Mouse (Mus musculus) embryonic facial prominence, embryonic 12.5 days (tissue): ENCODE data around the gene Atp6v0b. TPM values are rescaled to one million over a fixed set of nuclear protein-coding genes. Genes with fewer than 3 reads are reported as not detected.

Source experiments
- ATAC-seq: fragments of 200-750 bp; cut with Nextera tagmentation; 2 replicates; pipeline ENCODE4 v1.8.0; 2017; ENCODE audit not compliant: insufficient number of reproducible peaks, insufficient read depth, low FRiP score, low TSS enrichment
- H3K27ac ChIP-seq: fragments of 300-500 bp; sonication (generic); 2 replicates; pipeline ENCODE4 v1.5.1; 2016; ENCODE audit warnings: mild to moderate bottlenecking
- H3K27me3 ChIP-seq: fragments of 300-500 bp; sonication (generic); 2 replicates; pipeline ENCODE4 v1.6.1; 2016; ENCODE audit warnings: mild to moderate bottlenecking, moderate library complexity
- H3K36me3 ChIP-seq: fragments of 300-500 bp; sonication (generic); 2 replicates; pipeline ENCODE4 v1.6.1; 2016; ENCODE audit warnings: mild to moderate bottlenecking
- H3K4me1 ChIP-seq: fragments of 300-500 bp; sonication (generic); 2 replicates; pipeline ENCODE4 v1.6.1; 2016
- H3K4me2 ChIP-seq: fragments of 300-500 bp; sonication (generic); replicated peaks from 2 replicates; pipeline ENCODE4 v1.6.1; 2016; ENCODE audit warnings: mild to moderate bottlenecking, moderate library complexity
- H3K4me3 ChIP-seq: fragments of 300-500 bp; sonication (generic); 2 replicates; pipeline ENCODE4 v1.5.1; 2016; ENCODE audit warnings: mild to moderate bottlenecking
- H3K9ac ChIP-seq: fragments of 300-500 bp; sonication (generic); 2 replicates; pipeline ENCODE4 v1.6.1; 2016; ENCODE audit warnings: mild to moderate bottlenecking, moderate library complexity
- H3K9me3 ChIP-seq: fragments of 300-500 bp; sonication (generic); 2 replicates; pipeline ENCODE4 v1.6.1; 2016; ENCODE audit warnings: mild to moderate bottlenecking, moderate library complexity
- WGBS: fragments of 180-500 bp; shearing (Covaris S2); methylation state at CpG from one replicate; pipeline ENCODE4 v1.1.7; 2016; 5-methylcytosine and 5-hydroxymethylcytosine counted together
- polyA plus RNA-seq: library from polyadenylated mRNA; unstranded; fragments of >200 nt; fragmentation: Nextera tagmentation; extraction: Ambion mirVana; gene quantifications from 2 replicates; pipeline ENCODE4 v1.2.1, GENCODE M21; 2016

Atp6v0b gene
- polyA plus RNA-seq = 181 and 194 TPM in 2 replicates

DNA sequence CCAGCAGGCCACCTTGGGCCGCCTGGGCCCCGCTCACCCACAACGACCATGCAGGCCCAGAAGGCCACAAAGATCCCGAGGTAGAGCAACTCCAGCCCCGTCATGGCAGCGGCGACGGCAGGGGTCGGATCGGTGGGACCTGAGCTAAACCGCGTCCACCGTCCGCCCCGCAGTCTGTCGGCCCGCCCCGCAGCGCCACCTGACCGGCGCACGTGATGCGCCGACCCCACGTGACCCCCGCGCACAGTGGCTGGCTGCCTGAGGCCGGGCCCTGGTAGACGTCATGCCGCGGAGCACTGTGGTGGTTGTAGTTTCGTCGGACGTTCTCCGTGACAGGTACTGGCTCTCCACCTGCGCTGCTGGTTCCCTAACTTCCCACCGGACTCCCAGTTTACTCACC lies at the start of gene Atp6v0b:
Gene Atp6v0b, minus strand, starts transcription at position 201 of the 400 bp plus-strand sequence.
- peaks cover 30% of the 10 kb centered on the region for H3K36me3 ChIP-seq
- peaks cover 32% of the 10 kb centered on the region for H3K4me1 ChIP-seq
- peak within 1 kb of the TSS; percentile 96 for H3K4me2 ChIP-seq
- H3K27me3 ChIP-seq = no peaks in the 10 kb centered on the region
- H3K9me3 ChIP-seq = no peaks in the 10 kb centered on the region
- H3K27ac ChIP-seq = no peak within 1 kb of the TSS
- under 1% methylated on average over 35 of the region's 37 CpGs for WGBS
- ATAC-seq = peak; percentile 84
- H3K9ac ChIP-seq = peak within 1 kb of the TSS; percentile 80
- peak within 1 kb of the TSS; percentile 90 for H3K4me3 ChIP-seq

DNA sequence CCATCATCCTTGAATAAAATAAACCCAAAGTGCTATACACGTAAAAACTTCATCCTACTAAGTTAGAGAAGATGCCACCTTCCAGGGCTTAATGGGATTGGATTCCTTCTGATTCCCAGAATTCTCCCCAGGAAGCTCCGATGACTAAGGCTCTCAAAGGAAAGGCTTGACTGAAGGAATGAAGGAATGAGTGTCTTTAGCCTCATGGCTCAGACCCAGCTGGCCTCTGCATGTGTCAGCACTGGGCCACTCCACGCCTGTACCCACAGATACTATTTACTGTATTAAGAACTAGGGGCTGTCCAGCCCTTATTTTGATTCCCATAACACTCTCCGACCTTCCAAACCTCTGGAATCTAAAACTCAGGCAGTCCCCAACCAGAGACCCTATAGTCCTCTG lies 46.9 kb upstream of the Atp6v0b start:
- Histone ChIP-seq H3K4me3 (no peak overlapping the region), H3K4me2 (no peak overlapping the region), H3K27ac (no peak overlapping the region), H3K9ac (no peak overlapping the region), H3K9me3 (no peaks in the 10 kb centered on the region), H3K27me3 (peaks cover 9% of the 10 kb centered on the region; the same call in 1 of the 2 replicates), H3K4me1 (peaks cover 8% of the 10 kb centered on the region), H3K36me3 (peaks cover 7% of the 10 kb centered on the region; the same call in 1 of the 2 replicates)
- ATAC-seq = no peak
- WGBS = 88% methylated on average over 4 of the region's 4 CpGs

- no peak overlapping the region for H3K4me3 ChIP-seq
- WGBS = 82% methylated on average over 5 of the region's 5 CpGs
- H3K36me3 ChIP-seq = peaks cover 7% of the 10 kb centered on the region; the same call in 1 of the 2 replicates
- ATAC-seq = no peak
- H3K27ac ChIP-seq = no peak overlapping the region
- H3K9ac ChIP-seq = no peak overlapping the region
- H3K4me1 ChIP-seq = peaks cover 16% of the 10 kb centered on the region
- peaks cover 12% of the 10 kb centered on the region; the same call in 1 of the 2 replicates for H3K27me3 ChIP-seq
- H3K4me2 ChIP-seq = no peak overlapping the region
- H3K9me3 ChIP-seq = no peaks in the 10 kb centered on the region
These were observed 46.1 kb upstream of the Atp6v0b start for GRCm38 (mm10) chr4:117933248-117933647.

GRCm38 (mm10) chr4:117929391-117929881 lies 42.3 kb upstream of the Atp6v0b start, which contains the start of gene Artn:
Gene Artn, minus strand, starts transcription at chr4:117929763.
- Histone ChIP-seq H3K9ac (peak within 1 kb of the TSS; percentile 37), H3K27me3 (peaks cover 50% of the 10 kb centered on the region), H3K27ac (no peak within 1 kb of the TSS; the same call in none of the 2 replicates), H3K4me1 (peaks cover 29% of the 10 kb centered on the region), H3K9me3 (no peaks in the 10 kb centered on the region), H3K4me2 (peak within 1 kb of the TSS; percentile 85), H3K36me3 (no peaks in the 10 kb centered on the region), H3K4me3 (peak within 1 kb of the TSS; percentile 39)
- under 1% methylated on average over 33 of the region's 33 CpGs for WGBS
- peak; percentile 44; the same call in 1 of the 2 replicates for ATAC-seq

DNA sequence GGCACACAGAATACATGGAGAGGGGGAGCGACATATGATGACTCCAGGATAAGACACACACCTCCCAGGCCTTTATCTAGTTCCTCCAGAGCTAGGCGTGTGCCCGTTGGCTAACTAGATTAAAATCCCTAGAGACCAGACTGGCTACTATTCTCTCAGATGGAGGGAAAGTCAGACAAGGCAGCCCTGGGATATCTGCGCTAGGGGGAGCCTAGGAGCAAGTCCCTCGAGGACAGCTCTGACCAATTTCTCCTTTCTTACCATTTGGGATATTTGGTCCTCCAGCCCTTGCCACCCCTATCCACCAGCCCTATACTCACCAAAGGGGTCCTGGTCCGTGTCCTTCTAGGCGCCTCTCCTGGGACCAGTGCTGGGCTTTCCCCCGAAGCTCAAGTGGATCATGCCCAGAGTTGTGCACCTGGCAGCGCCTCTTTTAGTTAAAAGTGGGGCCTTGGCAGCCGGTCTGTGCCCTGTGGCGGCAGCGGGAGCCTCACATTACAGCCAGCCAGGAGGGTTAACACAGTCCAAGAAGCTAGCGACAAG lies 41.6 kb upstream of the Atp6v0b start:
- no peak for ATAC-seq
- H3K9ac ChIP-seq = peak overlapping the region; percentile 37
- peaks cover 29% of the 10 kb centered on the region for H3K4me1 ChIP-seq
- no peak overlapping the region; the same call in none of the 2 replicates for H3K27ac ChIP-seq
- peak overlapping the region; percentile 39 for H3K4me3 ChIP-seq
- no peaks in the 10 kb centered on the region for H3K36me3 ChIP-seq
- peaks cover 50% of the 10 kb centered on the region for H3K27me3 ChIP-seq
- no peaks in the 10 kb centered on the region for H3K9me3 ChIP-seq
- H3K4me2 ChIP-seq = peak overlapping the region; percentile 85
- 1% methylated on average over 13 of the region's 13 CpGs for WGBS

DNA sequence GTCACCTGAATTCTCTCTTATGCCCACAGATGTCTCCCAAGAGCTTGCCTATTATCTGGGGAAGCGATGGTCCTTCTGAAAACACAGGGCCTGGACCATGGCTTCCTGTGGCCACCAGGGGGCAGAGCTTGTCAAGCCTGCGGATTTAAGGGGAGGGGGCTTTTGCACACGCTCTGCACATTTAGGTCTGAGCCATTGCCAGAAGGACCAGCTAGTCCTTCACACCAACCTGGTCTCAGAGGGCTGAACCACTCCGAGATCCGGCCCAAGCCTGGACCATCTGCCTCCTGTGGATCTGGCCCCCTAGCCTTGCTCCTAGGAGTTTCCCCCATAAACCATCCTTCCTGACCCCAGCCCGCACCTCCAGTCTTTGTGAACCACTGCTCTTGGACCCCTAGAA lies 41.1 kb upstream of the Atp6v0b start:
- WGBS = 17% methylated on average over 6 of the region's 6 CpGs
- no peak overlapping the region for H3K27ac ChIP-seq
- no peak for ATAC-seq
- 0 out of 2 replicates have a peak overlapping the region, but pooled peaks have one; percentile 85 for H3K4me2 ChIP-seq
- peaks cover 29% of the 10 kb centered on the region for H3K4me1 ChIP-seq
- H3K4me3 ChIP-seq = no peak overlapping the region
- H3K36me3 ChIP-seq = no peaks in the 10 kb centered on the region
- peaks cover 50% of the 10 kb centered on the region for H3K27me3 ChIP-seq
- no peak overlapping the region for H3K9ac ChIP-seq
- no peaks in the 10 kb centered on the region for H3K9me3 ChIP-seq

DNA sequence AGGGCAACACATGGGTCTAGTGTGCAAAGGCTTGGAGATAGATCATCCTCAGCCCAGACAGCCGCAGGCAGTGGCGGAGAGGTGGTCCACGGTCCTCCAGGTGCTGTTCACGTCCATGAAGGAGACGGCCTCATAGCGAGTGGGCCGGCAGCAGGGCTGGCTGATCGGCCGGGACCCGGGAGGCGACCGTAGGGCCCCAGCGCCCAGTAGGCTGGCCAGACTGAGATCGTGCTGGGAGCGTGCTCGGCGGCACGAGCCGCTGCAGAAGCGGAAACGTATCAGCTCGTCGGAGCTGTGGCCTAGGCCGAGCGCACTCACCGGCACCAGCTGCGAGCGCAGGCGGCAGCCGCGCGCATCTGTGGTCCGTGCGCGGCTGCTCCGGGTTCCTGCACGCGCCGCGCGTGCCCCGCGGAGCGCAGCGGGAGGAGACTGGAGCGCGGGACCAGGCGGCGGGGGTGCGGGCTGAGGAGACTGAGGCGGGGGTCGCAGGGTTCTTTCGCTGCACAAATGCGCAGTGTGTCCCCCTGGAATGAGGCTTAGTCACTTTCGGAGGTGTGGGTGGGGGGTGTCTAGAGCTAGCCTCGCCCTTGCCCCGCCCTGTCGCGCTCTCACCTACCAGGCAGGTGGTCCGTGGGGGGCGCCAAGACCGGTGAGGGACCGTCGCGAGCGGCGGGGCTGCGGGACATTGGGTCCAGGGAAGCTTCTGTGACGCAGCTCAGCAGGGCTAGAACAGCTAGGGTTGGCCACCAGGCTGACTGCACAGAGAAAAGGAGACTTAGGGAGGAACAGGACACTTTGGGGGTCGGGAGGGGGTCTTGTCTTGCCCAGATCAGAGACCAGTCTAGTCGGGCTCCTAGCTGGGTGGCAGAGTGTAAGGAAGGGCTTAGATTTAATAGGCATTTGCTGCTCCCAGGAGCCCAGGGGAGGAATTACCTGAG lies 39.7 kb upstream of the Atp6v0b start:
- Histone ChIP-seq H3K4me1 (peaks cover 29% of the 10 kb centered on the region), H3K27me3 (peaks cover 54% of the 10 kb centered on the region), H3K4me2 (peak overlapping the region; percentile 92), H3K36me3 (no peaks in the 10 kb centered on the region), H3K4me3 (peak overlapping the region; percentile 49), H3K27ac (no peak overlapping the region), H3K9ac (peak overlapping the region; percentile 46), H3K9me3 (no peaks in the 10 kb centered on the region)
- under 1% methylated on average over 71 of the region's 71 CpGs for WGBS
- peak; percentile 37; the same call in 1 of the 2 replicates for ATAC-seq

- no peak overlapping the region for H3K4me3 ChIP-seq
- peaks cover 29% of the 10 kb centered on the region for H3K4me1 ChIP-seq
- 68% methylated on average over 4 of the region's 6 CpGs for WGBS
- no peak overlapping the region for H3K27ac ChIP-seq
- H3K9me3 ChIP-seq = no peaks in the 10 kb centered on the region
- peaks cover 47% of the 10 kb centered on the region for H3K27me3 ChIP-seq
- ATAC-seq = no peak
- H3K36me3 ChIP-seq = no peaks in the 10 kb centered on the region
- H3K9ac ChIP-seq = no peak overlapping the region
- no peak overlapping the region for H3K4me2 ChIP-seq
These were observed 37.8 kb upstream of the Atp6v0b start for GRCm38 (mm10) chr4:117924916-117925315.

GRCm38 (mm10) chr4:117923450-117923849 lies 36.3 kb upstream of the Atp6v0b start:
- Histone ChIP-seq H3K4me1 (peaks cover 15% of the 10 kb centered on the region), H3K4me3 (no peak overlapping the region), H3K27me3 (peaks cover 44% of the 10 kb centered on the region), H3K36me3 (no peaks in the 10 kb centered on the region), H3K4me2 (no peak overlapping the region), H3K27ac (no peak overlapping the region), H3K9me3 (no peaks in the 10 kb centered on the region), H3K9ac (no peak overlapping the region)
- no peak for ATAC-seq
- 57% methylated on average over 2 of the region's 2 CpGs for WGBS

- H3K4me2 ChIP-seq = no peak overlapping the region
- no peak for ATAC-seq
- no peaks in the 10 kb centered on the region for H3K9me3 ChIP-seq
- H3K27me3 ChIP-seq = peaks cover 23% of the 10 kb centered on the region
- no peaks in the 10 kb centered on the region for H3K4me1 ChIP-seq
- 84% methylated on average over 2 of the region's 2 CpGs for WGBS
- no peak overlapping the region for H3K27ac ChIP-seq
- H3K4me3 ChIP-seq = no peak overlapping the region
- no peaks in the 10 kb centered on the region for H3K36me3 ChIP-seq
- no peak overlapping the region for H3K9ac ChIP-seq
These were observed 34.2 kb upstream of the Atp6v0b start for GRCm38 (mm10) chr4:117921358-117921757.

DNA sequence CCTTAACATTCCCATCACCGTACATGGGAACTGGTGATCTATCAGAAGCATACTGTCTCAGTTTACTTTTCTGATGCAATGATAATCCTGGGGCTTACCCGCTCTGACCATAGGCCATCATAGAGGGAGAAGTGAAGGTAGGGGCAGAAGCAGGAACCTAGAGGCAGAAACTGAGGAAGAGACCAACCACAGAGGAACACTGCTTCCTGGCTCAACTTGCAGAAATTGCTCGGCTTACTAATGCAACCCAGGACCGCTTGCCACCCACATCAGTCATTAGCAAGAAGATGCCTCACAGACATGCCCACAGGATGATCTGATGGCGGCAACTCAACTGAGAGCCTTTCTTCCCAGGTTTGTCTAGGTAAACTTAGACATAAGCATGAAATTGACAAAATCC lies 31.6 kb upstream of the Atp6v0b start:
- peaks cover 4% of the 10 kb centered on the region; the same call in 1 of the 2 replicates for H3K27me3 ChIP-seq
- no peak for ATAC-seq
- H3K9ac ChIP-seq = no peak overlapping the region
- H3K9me3 ChIP-seq = no peaks in the 10 kb centered on the region
- H3K4me2 ChIP-seq = no peak overlapping the region
- WGBS = 86% methylated on average over 5 of the region's 5 CpGs
- no peaks in the 10 kb centered on the region for H3K36me3 ChIP-seq
- H3K4me3 ChIP-seq = no peak overlapping the region
- no peak overlapping the region for H3K27ac ChIP-seq
- peaks cover 12% of the 10 kb centered on the region for H3K4me1 ChIP-seq
